Mouse (Mus musculus) heart, postnatal 0 days (tissue): Measurements from ENCODE around the gene Bace2.

Experiments used
- CTCF ChIP-seq: IDR thresholded peaks from 2 replicates; pipeline ENCODE4 v1.5.1; 2016; ENCODE audit warnings: antibody characterized with exemption, control low read depth, low read depth
- EP300 ChIP-seq: IDR thresholded peaks from 2 replicates; pipeline ENCODE4 v1.6.1; 2016; ENCODE audit warnings: antibody characterized with exemption, low read depth

DNA sequence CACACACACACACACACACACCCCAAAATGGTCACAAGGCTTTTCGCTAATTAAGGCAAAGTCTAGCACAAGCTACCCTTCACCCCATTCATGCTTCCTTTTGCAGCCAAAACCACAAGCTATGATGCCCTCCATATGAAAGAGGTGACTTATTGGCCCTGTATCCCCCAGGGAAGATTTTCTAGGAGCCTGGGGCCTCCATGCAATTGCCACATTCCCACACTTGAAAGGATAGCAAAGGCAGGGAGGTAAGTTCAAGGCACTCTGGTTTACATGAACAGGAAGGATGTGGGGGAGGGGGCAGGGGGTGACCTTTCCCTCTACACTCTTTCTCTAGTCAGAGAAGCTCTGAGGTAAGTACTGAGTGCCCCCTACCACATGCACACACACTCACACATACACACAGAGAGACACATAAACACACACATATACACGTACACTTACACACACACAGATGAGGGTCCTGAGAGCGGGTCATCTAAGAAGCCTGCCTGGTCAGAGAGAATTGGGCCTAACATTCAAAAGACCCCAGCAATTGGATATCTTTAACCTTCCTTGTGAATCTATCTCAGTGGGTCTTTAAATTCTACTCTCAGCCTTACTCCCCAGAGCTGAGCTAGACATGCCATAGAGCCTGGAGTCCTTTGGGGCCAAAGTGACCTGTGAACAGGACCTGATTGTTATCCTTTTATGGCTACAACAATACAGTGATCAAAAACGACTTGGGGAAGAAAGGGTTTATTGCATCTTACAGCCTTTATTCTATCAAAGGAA, 46.6 kb upstream of the Bace2 start:
- no peak for TF ChIP-seq EP300
- no peak for TF ChIP-seq CTCF
